Mouse (Mus musculus) left cerebral cortex, postnatal 4 days (tissue): Measurements from ENCODE around the gene Mpzl1. TPM values are rescaled to one million over a fixed set of nuclear protein-coding genes. Genes with fewer than 3 reads are reported as not detected.

Experiments
- DNase-seq: peaks from one replicate; pipeline ENCODE4 v3.0.0-alpha.2; 2022
- intact Hi-C: fragments of 180-260 bp; cut with DNase I; formaldehyde crosslinking; loops from one replicate; pipeline ENCODE4 v1.15.1; 2025
- total RNA-seq, 2 experiments: library from RNA; stranded (reverse); gene quantifications; 2 replicates each; pipeline ENCODE4 v1.2.3; 2021

Mpzl1 gene
- total RNA-seq, 2 experiments from 2014 or later: 73.1 to 74.3 TPM

DNA sequence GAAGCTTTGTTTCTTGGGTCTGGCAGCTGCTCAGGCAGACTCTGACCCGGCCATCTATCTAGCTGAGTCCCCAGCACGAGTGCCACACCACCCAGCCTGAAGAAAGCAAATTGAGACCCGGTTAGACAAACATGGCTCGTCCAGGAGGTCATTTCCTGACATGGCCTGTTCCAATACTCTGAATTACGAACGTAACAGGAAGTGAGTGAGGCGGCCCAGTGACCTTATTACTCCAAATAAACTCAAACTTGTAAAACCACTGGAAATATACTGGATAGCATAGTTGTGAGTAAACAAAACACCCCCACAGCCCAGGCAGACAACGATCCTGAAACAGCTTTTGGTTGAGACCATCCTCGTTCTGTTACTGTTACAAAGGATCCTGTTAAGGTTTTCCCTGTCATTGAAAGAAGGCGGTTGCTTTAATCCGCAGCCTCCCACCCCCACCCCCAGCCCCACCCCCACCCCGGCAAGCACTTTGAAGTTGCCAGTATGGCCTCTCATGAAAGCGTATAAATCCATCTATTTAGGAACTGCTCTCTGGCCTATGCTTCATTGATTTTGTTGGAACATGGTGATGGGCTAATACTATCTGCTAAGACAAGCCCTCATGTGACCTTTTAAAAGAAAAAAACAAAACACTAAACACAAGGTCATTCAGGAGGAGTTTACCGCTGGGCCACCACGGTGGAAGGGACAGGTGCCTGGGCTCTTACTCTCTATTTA is 17.0 kb downstream of the Mpzl1 start:
- intact Hi-C loops: no loop called here
- DNase-seq: no peak

DNA sequence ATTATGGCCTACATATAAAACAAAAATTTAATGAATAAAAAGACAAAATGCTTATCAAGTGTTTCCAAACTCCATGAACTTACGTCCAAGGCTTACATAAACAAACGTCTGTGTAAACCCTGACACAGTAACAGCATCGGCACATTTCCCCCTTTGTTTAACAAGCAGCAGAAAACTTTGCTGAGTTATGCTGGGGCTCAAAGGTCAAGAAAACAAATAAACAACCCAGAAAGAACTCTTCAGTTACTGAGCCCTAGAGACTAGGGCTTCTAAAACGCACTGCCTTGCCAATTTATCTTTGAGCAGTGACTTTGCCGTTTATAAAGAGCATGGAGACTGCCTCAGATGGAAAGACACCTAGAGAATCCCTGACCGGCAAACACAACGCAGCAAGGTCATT is 17.7 kb downstream of the Mpzl1 start:
- no peak for DNase-seq

DNA sequence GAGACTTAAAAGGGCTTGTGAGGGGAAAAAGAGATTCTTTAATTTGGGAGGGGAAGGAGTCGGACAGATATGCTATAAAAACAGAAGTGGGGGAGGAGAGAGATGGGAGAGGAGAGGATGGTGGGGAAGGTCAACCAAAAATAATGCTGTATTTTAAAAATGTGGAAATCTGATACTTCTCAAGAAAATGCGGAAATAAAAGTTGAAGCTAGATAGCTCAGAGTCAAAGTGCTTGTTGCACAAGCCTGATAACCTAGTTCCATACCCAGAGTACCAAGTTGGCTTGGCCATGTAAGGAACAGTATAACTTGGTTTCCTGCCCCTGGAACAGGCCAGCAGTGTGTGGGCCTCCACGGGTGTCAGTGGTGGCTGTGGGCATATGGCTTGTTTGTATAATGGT is 19.5 kb downstream of the Mpzl1 start:
- intact Hi-C loops: no loop called here
- DNase-seq: no peak

More for the DNA sequence above, 17.7 kb downstream of the Mpzl1 start:
- intact Hi-C loops: no loop called here

DNA sequence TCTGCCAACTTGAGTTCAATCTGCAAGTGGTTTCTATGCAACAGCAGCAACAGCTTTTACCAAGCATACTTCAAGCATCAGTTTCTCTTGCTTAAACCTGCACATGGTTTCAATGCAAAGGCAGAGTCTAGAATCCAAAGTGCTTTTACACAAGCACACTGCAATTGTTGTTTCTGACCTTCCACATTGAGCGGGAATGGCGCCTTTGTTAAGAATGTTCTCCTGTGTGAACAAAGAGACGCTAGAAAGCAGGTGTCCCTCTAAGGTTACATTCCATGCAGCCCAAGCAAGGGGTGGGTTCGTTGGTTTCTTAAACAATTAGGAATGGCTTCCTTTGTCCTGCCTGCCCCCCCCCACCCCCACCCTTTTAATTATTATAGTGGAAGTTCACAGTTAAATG is 20.4 kb downstream of the Mpzl1 start:
- DNase-seq: no peak
- intact Hi-C loops: no loop called here

DNA sequence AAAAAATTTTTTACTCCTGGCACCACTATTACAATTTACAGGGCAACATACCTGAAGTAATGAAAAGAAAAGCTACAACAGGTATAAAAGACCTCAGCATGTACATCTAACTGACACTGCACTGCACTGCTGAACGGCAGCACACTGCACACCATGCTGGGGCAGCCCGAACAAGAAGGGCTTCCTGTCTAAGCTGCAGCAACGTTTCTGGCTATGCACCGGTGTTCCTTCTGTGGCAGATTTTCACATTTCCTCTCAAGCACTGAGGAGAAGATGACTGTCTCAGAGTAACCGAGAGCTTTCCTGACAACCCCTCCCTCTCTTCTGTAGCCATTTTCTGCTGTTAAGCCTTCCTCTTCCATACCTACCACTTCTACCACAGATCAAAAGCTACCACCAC is 21.6 kb downstream of the Mpzl1 start:
- intact Hi-C loops: no loop called here
- no peak for DNase-seq

DNA sequence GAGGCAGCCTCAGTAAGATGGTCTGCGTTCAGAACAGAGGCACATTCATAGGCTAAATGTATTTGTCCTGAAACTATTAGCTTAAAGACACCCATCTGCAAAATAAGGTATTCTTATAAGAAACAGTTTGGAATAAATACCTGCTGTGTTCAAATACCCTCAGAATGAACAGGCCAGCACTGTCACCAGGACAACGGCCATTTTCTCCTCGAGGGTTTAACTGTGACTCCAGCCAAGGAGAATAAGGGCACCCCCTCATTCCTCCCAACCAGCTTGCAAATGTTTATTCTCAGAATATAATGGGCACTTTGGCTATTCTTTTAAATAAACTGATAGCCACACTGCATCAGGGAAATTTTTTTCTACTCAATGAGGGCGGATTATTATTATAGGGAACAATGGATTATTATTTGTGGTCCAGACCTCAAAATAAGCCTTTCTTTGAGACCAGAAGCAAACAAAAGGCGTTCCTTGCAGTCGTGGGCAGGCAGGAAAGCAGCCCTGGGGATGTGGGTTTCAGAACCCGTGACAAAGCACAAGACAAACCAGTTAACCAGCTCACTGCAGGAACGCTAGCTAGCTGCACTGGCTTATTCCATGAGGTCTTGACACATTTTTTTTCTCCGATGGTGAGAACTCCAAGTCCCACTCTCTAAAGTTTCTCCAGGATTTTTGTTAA is 23.9 kb downstream of the Mpzl1 start:
- no peak for DNase-seq

DNA sequence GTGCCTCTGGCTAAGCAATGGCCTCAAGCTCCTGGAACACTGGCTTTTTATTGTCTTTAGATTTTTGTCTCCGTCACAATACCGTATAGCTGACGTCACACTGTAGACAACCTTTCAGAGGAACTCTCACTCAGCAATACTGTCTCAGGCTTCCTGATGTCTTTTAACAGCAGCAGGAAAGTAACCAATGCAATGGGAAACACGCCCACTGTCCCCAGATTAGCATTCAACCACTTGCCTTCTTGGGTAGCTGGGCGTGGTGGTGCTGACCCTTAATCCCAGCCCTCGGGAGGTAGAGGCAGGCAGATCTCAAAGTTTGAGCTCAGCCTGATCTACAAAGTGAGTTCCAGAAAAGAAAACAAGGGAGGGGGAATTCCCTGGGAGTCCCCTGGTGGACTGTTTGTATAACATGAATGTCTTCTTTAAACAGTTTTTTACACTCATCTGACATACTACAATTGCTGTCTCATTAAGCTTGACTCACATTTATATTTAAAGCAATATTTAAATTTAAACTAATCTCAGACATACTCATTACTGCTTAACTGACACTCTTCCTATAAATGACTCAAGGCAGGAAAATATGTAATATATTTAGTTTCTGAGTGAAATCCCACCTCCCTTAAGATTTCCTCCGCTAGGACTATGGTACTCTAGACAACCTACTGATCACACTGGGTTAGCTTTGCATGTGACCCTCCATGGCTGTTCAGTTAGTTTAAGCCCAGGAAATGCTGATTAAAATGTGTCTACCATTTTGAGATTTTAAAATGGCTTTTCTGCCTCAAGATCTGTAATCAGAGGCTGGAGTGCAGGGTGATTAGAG is 24.6 kb downstream of the Mpzl1 start:
- DNase-seq: no peak
- intact Hi-C loops: no loop called here

More for the DNA sequence above, 23.9 kb downstream of the Mpzl1 start:
- intact Hi-C loops: no loop called here

DNA sequence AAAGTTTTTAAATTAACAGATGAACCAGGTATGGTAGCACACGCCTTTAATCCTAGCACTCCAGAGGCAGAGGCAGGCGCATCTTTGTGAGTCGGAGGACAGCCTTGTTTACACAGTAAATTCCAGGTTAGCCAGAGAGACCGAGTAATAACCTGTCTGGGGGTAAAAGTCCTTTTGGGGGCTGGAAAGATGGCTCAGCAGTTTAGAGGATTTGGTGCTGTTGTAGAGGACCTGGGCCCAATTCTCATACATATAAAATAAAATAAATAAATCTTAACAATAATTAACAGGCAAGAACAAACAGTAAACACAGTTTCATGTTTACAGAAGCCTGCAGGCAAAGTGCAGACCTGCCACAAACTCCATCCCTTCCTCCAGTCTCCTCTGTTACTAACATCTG is 25.4 kb downstream of the Mpzl1 start:
- intact Hi-C loops: no loop called here
- DNase-seq: no peak

DNA sequence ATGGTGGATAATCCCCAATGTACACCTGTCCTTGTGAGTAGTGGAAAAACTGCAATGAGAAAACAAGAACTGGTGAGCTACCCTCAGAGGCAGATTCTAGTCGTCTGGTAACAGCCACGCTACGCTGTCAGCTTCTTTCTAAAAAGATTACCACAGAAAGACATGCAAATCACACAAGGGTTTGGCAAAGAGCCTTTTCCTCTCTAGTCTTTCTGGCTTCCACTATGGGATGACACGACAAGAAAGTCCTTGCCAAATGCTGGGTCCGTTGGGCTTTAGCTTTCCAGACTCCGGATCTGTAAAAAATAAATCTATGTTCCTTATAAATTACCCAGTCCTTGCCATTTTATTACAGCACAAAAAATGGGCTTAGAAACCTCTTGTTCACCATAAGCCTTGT is 28.6 kb downstream of the Mpzl1 start:
- DNase-seq: no peak

DNA sequence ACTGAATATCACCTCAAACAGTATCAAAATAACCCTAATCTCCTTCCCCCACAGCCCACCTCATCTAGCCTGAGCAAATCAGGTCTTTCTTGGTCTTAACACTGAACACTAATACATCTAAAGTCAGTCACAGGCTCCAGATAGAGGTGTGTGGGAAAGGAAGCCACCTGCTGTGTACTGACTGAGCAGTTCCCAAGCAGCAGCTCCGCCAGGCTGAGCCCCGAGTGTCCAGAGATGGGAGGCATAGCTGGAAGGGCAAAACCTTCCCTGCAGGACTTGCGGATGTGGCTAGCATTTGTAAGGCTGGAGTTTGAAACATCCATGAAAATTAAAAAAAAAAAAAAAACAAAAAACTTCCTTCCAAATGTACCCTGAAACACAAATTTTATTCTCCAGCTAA is 29.2 kb downstream of the Mpzl1 start:
- no peak for DNase-seq
- intact Hi-C loops: no loop called here

More for the DNA sequence above, 28.6 kb downstream of the Mpzl1 start:
- intact Hi-C loops: no loop called here

DNA sequence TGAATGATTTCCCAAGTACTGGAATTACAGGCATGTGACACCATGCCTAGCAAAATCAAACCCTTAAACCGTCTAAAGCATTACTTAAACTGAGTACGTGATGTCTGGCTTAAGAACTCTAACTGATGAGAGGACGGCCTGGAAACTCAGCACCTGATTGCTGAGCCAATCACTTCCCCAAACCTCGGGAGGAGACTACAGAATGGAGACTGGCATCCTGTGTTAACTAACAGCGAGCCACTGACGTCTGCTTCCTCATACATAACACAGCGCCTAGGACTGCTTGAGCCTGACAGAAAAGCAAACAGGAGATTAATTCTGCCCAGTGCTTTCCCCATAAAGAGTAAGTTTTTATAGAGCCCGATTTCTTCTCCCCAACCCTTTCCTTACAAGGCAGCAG is 30.1 kb downstream of the Mpzl1 start:
- intact Hi-C loops: no loop called here
- DNase-seq: no peak

DNA sequence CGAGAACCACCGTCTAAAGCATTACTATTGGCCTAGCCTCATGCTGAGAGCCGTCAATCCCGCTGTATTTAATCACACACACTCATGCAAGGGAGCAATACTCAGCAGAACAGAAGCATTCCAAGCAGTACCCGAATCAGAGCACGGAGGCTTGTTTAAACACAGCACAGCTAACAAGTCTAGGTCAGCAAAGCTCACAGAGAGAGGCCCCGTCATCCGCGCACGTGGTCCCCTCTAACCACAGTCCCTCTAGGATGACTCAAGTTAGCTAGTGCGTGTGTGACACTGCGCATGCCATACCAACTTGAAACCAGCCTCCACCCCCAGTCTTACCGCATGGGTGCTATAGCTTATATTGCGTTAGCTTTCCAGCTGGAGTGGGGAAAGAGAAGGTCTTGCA is 31.1 kb downstream of the Mpzl1 start:
- intact Hi-C loops: no loop called here
- DNase-seq: no peak

DNA sequence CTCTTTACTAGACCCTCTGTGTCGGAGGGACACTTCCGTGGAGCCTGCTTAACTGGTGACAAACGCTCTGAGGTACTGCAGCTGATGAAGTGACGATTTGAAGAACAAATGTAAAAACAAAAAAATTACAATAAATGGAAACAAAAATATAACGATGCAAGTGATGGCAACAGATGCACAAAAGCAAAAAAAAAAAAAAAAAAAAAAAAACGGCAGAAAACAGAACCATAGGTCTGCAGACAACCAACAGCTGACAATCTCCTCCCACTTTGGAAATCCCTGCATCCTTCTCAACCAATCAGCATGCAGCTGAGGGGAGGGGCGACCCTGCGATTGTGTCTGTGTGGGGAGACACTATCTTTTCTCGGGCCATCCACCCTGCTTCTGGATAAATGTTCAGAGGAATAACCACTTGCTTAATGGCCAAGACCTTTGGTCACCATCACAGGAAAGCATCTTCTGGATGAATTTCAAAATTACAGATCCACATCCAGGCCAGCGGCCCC is 32.5 kb downstream of the Mpzl1 start:
- DNase-seq: no peak
- intact Hi-C loops: no loop called here

DNA sequence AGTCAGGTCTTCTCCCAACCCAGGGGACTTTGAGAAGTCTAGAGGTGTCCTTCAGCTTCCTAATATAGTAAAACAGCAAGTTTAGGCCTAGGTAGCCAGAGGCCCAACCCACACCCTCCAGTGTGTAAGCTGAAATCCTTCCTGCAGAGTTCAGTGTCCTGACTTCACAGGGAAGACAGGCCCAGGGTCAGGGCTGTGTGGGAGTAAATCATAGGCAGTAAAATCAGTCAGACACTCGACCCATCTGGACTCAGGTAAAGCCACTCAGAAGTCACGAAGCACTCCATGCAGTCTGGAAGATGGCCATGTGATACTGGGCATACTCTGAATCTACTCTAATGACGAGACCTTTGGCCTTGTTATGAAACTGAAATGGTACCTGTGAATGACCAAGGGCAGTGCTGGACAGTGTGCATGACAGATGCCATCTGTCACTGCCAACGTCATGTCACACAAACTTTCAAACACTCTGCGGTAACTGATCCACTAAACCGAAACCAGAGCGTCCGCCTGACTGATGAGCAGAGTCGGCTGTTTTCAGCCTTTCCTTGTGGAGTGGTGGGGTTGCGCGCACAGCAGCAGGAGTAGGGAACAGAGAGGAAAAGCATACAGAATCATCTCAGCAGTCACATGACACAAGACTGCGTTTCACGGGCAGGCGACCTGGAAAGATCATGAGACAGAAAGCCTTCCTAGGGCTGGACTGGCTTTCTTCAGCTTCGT is 39.5 kb downstream of the Mpzl1 start:
- DNase-seq: no peak
- intact Hi-C loops: no loop called here

DNA sequence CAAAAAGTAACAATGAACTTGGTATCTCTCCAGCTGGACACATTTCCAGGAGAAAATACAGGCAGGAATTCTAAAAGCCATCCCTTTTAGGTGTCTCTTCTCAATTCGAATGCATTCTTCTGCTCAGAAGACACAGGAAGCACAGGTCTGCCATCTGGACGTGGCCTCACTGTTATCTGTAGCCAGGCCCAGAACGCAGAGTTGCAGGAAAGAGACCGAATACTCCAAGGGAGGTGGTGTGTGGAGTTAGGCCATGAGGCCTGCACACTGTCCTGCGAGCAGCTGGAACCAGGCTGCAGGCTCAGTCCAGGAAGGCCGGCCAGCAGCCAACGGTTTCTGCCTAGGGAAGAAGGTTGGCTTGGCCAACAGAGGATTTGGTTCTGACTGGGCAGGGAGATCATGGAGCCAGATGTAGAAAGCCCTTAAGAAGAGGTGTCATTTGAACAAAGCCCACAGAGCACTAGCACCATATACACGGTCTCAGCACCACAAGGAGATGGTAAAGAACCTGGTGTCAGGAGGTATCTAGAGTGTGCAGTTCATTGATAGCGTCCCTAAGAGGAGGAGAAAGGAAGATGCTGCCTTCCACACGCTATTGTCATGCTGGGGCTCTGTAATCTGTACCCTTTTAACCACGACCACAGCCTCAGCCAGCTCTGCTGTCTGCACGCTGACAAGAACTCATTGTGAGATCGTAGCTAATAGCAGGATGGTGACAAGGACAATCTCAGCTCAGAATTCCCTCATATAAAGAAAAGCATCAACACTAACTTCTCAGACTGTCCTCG is 41.8 kb downstream of the Mpzl1 start:
- intact Hi-C loops: no loop called here
- no peak for DNase-seq

DNA sequence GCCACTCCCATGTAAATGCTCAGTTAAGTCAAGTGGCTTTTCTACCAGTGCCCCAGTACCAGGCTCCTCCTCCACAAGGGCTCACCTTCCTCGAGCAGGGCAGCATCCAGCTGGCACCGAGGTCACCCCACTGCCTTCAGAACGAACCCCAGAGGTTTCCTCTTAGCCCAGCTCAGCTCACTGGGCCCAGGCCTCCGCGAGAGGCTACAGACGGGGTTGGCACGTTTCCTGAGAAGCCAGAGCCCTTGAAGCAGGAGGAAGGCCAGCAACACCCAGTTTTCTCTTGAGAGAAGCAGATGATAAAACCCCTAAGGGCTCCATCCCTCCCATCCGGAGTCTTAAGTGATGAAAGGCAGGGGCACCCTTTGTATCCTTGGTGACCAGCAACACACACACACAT is 43.6 kb downstream of the Mpzl1 start:
- intact Hi-C loops: no loop called here
- DNase-seq: no peak

DNA sequence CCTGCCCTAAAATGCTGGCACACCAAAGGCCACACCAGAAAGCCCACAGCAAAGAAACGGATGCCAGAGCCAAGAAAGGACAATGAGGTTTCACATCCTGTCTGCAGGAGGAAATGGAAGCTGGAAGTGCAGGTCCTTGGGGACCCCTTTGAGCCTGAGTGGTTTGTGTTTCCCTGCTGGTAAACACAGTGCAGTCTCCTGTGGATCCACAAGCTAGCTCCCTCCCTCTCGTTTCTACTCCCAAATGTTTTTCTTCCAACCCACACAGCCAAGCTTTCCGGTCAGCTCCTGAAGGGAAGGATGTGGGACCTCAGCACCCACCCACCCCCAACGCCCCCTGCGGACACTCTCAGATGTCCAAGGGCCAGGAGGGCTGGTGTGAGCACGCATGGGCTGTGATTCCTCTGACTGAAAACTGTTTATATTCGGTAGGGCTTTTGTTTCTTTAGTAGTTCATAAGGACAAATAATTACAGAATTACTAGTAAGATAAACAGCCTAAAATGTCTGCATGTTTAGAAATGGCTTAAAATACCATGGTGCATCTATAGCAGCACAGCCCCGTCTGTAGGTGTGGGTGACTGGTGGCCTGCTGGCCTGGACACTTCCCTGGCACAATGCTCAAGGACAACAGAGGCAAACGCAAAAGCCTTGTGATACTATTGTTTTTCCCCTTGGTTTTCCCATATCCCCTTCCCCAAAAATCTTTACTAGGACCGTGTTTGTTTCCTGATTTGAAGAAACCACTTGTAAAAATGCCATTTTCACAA is 44.9 kb downstream of the Mpzl1 start:
- intact Hi-C loops: no loop called here
- DNase-seq: no peak

DNA sequence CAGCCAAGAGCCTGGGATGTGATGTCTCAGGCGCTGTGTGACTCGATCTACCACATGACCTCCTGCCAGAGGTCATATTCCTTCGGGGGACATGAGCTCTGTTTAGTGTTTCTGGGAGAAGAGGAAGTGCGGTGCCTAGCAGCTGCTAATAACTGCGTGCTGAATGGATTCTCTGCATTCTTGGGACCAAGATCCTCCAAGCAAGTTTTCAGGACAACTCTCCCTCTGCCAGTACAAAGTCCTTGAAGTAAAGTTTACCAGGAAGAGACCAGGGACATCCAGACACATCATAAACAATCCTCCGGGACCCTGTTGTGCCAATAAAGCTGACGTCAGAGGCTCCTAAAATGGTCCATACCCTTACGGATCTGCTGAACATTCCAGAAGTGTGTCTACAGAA is 46.5 kb downstream of the Mpzl1 start:
- no peak for DNase-seq
- intact Hi-C loops: no loop called here

DNA sequence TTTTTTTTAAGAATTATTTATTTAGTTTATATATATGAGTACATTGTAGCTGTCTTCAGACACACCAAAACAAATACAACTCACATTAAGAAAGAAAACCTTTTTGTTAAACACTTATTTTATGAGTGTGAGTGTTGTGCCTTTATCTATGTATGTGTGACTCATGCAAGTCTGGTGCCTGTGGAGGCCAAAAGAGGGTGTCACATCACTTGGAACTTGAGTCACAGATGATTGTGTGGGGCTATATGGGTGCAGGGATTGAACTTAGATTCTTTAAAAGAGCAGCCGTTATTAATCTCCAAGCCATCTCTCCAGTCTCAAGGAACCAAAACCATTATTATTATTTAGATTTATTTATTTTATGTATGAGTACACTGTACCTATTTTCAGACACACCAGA is 48.0 kb downstream of the Mpzl1 start:
- no peak for DNase-seq
- intact Hi-C loops: no loop called here
